Mouse (Mus musculus): Measurements from ENCODE around the gene Spon1. TPM values are rescaled to one million over a fixed set of nuclear protein-coding genes. Genes with fewer than 3 reads are reported as not detected.

Spon1 gene
- polyA plus RNA-seq, 1 experiment from 2014 or later = 64.3 TPM

DNA sequence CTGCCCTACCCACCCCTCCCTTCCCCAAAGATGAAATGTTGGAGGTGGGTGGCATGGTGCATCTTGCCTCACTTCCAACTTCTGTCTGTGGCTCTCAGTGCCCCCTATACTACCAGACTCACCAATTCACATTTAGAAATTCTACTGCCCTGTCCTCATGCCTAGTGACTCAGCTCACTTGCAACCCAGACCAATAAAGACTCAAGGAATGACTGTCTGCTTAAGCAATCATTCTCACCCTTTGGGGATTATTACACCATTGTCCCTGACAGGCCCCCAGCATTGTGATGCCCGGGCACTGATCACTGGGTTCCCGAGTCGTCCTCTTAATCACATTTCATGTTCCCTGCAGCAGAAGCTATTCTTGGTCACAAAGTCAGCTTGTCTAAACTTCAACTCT, 57.2 kb downstream of the Spon1 start:
- Histone ChIP-seq H3K4me1 (ENCODE audit: control insufficient read depth, insufficient read depth, low read depth, low read length) (peaks cover 8% of the 10 kb centered on the region), H3K9ac (ENCODE audit: low read depth, low read length) (no peak overlapping the region), H3K9me3 (ENCODE audit: control insufficient read depth, low read length) (no peaks in the 10 kb centered on the region), H3K36me3 (ENCODE audit: control insufficient read depth, insufficient read depth, low read length) (no peaks in the 10 kb centered on the region), H3K27me3 (replicated peaks; ENCODE audit: control insufficient read depth, insufficient read depth, low read length) (no peaks in the 10 kb centered on the region; the same call in 1 of the 2 replicates), H3K4me2 (ENCODE audit: low read length) (no peak overlapping the region), H3K27ac (ENCODE audit: low read depth, low read length) (no peak overlapping the region), H3K4me3 (ENCODE audit: low read length) (no peak overlapping the region)
- ATAC-seq = no peak
- 68% methylated on average over 3 of the region's 3 CpGs for WGBS

DNA sequence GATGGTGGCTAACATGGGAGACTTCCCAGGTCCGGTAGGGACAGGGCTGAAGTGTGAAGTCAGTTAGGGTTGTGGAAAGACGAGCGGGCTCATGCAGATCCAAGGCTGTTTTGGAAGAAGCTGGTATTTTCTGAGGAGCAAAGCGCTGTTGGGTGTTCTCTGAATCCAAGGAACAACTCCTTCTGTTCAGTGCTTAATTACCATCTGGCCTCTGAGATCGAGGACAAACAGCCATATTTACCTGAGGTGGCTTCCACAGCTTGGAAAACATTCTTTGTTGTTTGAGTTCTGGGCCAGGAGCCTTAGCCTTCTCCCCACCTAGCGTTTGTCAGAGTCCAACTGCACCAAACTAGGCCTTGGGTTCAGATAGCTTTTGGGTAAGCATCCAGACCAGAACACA, 58.9 kb downstream of the Spon1 start:
- Histone ChIP-seq H3K36me3 (ENCODE audit: control insufficient read depth, insufficient read depth, low read length) (no peaks in the 10 kb centered on the region), H3K9me3 (ENCODE audit: control insufficient read depth, low read length) (no peaks in the 10 kb centered on the region), H3K4me2 (ENCODE audit: low read length) (no peak overlapping the region), H3K27ac (ENCODE audit: low read depth, low read length) (no peak overlapping the region), H3K4me3 (ENCODE audit: low read length) (no peak overlapping the region), H3K9ac (ENCODE audit: low read depth, low read length) (no peak overlapping the region), H3K4me1 (ENCODE audit: control insufficient read depth, insufficient read depth, low read depth, low read length) (peaks cover 8% of the 10 kb centered on the region), H3K27me3 (replicated peaks; ENCODE audit: control insufficient read depth, insufficient read depth, low read length) (no peaks in the 10 kb centered on the region; the same call in 1 of the 2 replicates)
- no peak for ATAC-seq
- WGBS = 87% methylated on average over 6 of the region's 6 CpGs

DNA sequence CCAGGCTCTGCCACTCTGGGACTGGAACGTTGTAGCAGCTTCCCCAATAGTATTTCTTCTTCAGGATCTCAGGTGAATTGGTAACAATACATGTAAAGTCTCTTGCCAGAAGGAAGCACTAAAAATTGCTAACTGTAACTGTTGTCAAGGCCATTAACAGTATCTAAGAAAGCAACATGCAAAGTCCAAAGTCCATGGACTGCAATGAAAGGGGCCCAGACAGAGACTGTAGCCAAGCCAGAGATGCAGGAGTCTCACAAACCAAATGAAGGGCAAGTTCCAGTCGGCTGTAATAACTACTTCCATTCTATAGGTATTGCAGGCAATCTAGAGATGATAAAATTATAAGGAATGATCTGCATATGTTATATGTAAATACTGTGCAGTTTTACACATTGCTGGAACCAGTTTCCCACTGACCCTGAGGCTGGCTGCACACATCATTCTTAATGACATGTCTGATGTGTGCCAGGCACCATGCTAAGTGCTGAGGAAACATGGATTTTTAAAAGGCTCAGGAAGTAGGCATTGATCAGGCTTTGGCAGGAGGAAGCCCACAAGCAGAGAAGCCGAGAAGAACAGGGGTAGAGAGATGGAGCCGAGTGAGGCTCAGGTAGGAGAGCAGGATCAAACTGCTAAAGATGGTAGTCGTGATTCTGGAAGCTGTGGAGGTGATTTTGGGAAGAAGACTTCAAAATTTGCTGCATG, 59.9 kb downstream of the Spon1 start:
- Histone ChIP-seq H3K27me3 (replicated peaks; ENCODE audit: control insufficient read depth, insufficient read depth, low read length) (no peaks in the 10 kb centered on the region; the same call in 1 of the 2 replicates), H3K9me3 (ENCODE audit: control insufficient read depth, low read length) (no peaks in the 10 kb centered on the region), H3K27ac (ENCODE audit: low read depth, low read length) (no peak overlapping the region), H3K4me2 (ENCODE audit: low read length) (no peak overlapping the region), H3K4me1 (ENCODE audit: control insufficient read depth, insufficient read depth, low read depth, low read length) (peaks cover 8% of the 10 kb centered on the region), H3K9ac (ENCODE audit: low read depth, low read length) (no peak overlapping the region), H3K4me3 (ENCODE audit: low read length) (no peak overlapping the region), H3K36me3 (ENCODE audit: control insufficient read depth, insufficient read depth, low read length) (no peaks in the 10 kb centered on the region)
- WGBS = 47% methylated on average over 5 of the region's 5 CpGs
- no peak for ATAC-seq

DNA sequence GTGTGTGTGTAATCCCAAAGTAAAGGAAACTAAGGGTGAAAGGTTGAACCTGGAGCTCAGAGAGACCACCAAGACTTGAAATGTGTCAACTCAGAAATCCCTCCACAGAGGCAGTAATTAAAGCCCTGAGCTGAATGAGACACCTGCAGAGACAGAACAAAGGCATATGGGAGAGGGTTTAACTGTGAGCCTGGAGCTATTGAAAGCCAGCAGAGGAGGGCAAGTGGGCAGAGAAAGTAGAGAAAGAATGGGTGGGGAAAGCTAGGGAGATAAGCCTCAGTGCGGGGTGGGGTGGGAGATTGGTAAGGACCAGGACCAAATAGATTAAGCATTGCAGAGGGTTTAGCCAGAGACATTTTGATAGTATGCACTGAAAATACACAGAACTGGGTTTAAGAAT, 60.7 kb downstream of the Spon1 start:
- H3K4me1 ChIP-seq (ENCODE audit: control insufficient read depth, insufficient read depth, low read depth, low read length) = peaks cover 8% of the 10 kb centered on the region
- H3K27me3 ChIP-seq (replicated peaks; ENCODE audit: control insufficient read depth, insufficient read depth, low read length) = no peaks in the 10 kb centered on the region; the same call in 1 of the 2 replicates
- ATAC-seq = no peak
- no peak overlapping the region for H3K27ac ChIP-seq (ENCODE audit: low read depth, low read length)
- H3K9ac ChIP-seq (ENCODE audit: low read depth, low read length) = no peak overlapping the region
- H3K9me3 ChIP-seq (ENCODE audit: control insufficient read depth, low read length) = no peaks in the 10 kb centered on the region
- H3K4me2 ChIP-seq (ENCODE audit: low read length) = no peak overlapping the region
- no peaks in the 10 kb centered on the region for H3K36me3 ChIP-seq (ENCODE audit: control insufficient read depth, insufficient read depth, low read length)
- H3K4me3 ChIP-seq (ENCODE audit: low read length) = no peak overlapping the region
- WGBS = 26% methylated on average over 1 of the region's 1 CpGs

DNA sequence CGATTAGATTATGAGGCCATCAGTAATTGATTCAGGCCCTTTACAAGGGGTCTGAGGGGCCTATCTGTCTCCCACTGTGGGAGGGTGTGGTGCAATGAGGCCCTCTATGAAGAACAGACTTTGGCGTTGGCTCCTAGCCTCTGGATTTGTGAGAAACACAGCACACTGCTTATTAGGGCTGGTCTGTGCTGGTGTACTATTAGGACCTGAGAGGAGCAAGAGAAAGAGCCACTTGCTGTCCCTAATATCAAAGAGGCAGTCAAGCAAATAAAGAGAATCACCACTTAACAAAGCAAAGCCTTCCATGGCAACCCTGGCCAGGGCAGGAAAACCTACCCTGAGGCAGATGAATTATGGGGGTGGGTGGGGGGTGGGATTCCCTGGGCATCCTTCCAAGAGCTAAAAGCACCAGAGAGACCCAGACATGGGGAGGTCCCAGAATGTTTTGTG, 62.3 kb downstream of the Spon1 start:
- Histone ChIP-seq H3K4me2 (ENCODE audit: low read length) (no peak overlapping the region), H3K36me3 (ENCODE audit: control insufficient read depth, insufficient read depth, low read length) (no peaks in the 10 kb centered on the region), H3K9me3 (ENCODE audit: control insufficient read depth, low read length) (no peaks in the 10 kb centered on the region), H3K27ac (ENCODE audit: low read depth, low read length) (no peak overlapping the region), H3K4me1 (ENCODE audit: control insufficient read depth, insufficient read depth, low read depth, low read length) (peaks cover 8% of the 10 kb centered on the region), H3K27me3 (replicated peaks; ENCODE audit: control insufficient read depth, insufficient read depth, low read length) (no peaks in the 10 kb centered on the region; the same call in 1 of the 2 replicates), H3K4me3 (ENCODE audit: low read length) (no peak overlapping the region), H3K9ac (ENCODE audit: low read depth, low read length) (no peak overlapping the region)
- 13% methylated on average over 2 of the region's 2 CpGs for WGBS
- peak; percentile 90 for ATAC-seq

DNA sequence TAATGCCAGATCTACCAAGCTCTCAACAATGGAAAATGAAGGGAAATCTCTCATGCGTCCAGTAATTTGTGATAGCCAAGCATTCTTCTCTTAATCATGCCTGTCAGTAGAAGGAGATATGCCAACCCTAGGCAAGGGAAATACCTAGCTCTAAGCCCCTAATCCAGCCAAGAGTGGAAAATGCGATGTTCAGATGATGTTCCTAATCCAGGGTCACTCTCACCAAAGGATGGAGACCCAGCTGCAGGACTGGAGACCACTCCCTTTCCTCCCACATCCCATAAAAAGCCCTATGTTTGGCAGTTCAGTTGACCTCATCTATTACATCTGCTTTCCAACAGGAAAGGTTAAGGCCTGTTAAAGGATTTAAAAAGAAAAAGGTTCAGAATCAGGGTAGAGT, 62.8 kb downstream of the Spon1 start:
- no peak overlapping the region for H3K4me3 ChIP-seq (ENCODE audit: low read length)
- no peaks in the 10 kb centered on the region for H3K9me3 ChIP-seq (ENCODE audit: control insufficient read depth, low read length)
- no peak for ATAC-seq
- 33% methylated on average over 2 of the region's 2 CpGs for WGBS
- no peak overlapping the region for H3K4me2 ChIP-seq (ENCODE audit: low read length)
- no peak overlapping the region for H3K9ac ChIP-seq (ENCODE audit: low read depth, low read length)
- no peak overlapping the region for H3K27ac ChIP-seq (ENCODE audit: low read depth, low read length)
- no peaks in the 10 kb centered on the region; the same call in 1 of the 2 replicates for H3K27me3 ChIP-seq (replicated peaks; ENCODE audit: control insufficient read depth, insufficient read depth, low read length)
- peaks cover 8% of the 10 kb centered on the region for H3K4me1 ChIP-seq (ENCODE audit: control insufficient read depth, insufficient read depth, low read depth, low read length)
- H3K36me3 ChIP-seq (ENCODE audit: control insufficient read depth, insufficient read depth, low read length) = no peaks in the 10 kb centered on the region

DNA sequence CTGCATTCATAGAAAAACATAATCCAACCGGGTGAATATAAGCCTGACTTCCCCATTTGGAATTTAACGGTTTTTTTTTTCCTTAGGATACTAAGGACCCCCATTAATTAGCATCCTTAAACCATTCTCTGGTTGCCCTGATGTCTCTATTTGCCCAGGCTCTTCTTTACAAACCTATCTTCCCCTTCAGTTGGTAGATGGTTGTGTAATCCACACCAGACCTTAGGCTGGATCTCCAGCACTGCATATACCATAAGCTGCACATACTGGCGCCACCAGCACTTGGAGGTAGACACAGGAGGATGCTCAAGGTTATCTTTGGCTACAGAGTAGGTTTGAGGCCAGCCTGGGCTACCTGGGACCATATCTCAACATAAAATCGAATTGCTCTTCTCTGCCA, 71.4 kb downstream of the Spon1 start:
- no peaks in the 10 kb centered on the region for H3K36me3 ChIP-seq (ENCODE audit: control insufficient read depth, insufficient read depth, low read length)
- no peaks in the 10 kb centered on the region; the same call in 1 of the 2 replicates for H3K4me1 ChIP-seq (ENCODE audit: control insufficient read depth, insufficient read depth, low read depth, low read length)
- H3K27ac ChIP-seq (ENCODE audit: low read depth, low read length) = no peak overlapping the region
- no peak for ATAC-seq
- no peak overlapping the region for H3K4me3 ChIP-seq (ENCODE audit: low read length)
- H3K9me3 ChIP-seq (ENCODE audit: control insufficient read depth, low read length) = no peaks in the 10 kb centered on the region
- H3K27me3 ChIP-seq (replicated peaks; ENCODE audit: control insufficient read depth, insufficient read depth, low read length) = no peaks in the 10 kb centered on the region
- no peak overlapping the region for H3K9ac ChIP-seq (ENCODE audit: low read depth, low read length)
- no peak overlapping the region for H3K4me2 ChIP-seq (ENCODE audit: low read length)
- 89% methylated on average over 4 of the region's 4 CpGs for WGBS

DNA sequence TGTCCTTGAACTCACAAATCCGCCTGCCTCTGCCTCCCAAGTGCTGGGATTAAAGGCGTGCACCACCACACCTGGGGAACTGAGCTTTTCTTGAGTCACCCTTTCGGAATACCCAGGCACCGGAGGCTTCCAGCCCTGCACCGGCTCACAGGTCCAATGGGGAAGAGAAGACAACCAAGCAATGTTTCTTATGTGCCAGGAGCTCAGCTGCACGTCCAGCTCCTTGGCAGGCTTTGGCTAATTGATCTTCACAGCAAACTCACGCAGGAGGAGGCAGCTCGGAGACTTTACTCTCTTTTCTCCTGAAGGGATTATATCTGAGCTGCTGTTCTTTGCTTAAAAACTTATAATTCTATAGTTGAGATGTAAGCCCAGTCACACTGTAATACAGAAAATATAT, 73.6 kb downstream of the Spon1 start:
- Histone ChIP-seq H3K4me2 (ENCODE audit: low read length) (no peak overlapping the region), H3K36me3 (ENCODE audit: control insufficient read depth, insufficient read depth, low read length) (no peaks in the 10 kb centered on the region), H3K4me3 (ENCODE audit: low read length) (no peak overlapping the region), H3K4me1 (ENCODE audit: control insufficient read depth, insufficient read depth, low read depth, low read length) (no peaks in the 10 kb centered on the region; the same call in 1 of the 2 replicates), H3K27me3 (replicated peaks; ENCODE audit: control insufficient read depth, insufficient read depth, low read length) (no peaks in the 10 kb centered on the region), H3K9ac (ENCODE audit: low read depth, low read length) (no peak overlapping the region), H3K27ac (ENCODE audit: low read depth, low read length) (no peak overlapping the region), H3K9me3 (ENCODE audit: control insufficient read depth, low read length) (no peaks in the 10 kb centered on the region)
- no peak for ATAC-seq
- WGBS = 65% methylated on average over 8 of the region's 8 CpGs

DNA sequence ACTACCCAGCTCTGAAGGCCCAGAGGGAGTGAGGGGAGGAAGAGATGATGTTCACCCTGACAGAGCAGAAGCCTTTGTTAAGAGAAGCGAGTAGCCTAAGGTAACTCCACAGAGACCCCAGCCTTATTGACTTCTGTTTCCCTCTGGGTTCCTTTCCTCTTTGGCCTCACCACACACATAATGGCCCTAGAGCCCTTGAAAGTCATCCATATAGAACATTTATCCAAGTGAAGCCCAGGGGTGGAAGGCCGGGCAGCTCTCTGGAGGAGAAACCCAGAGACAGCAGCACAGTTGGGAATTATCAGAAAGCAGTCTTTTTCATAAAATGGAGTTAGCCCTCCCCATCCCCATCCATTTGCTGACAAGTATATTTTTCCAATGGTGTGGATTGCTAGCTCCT, 75.7 kb downstream of the Spon1 start:
- Histone ChIP-seq H3K9ac (ENCODE audit: low read depth, low read length) (no peak overlapping the region), H3K36me3 (ENCODE audit: control insufficient read depth, insufficient read depth, low read length) (no peaks in the 10 kb centered on the region), H3K27me3 (replicated peaks; ENCODE audit: control insufficient read depth, insufficient read depth, low read length) (no peaks in the 10 kb centered on the region), H3K9me3 (ENCODE audit: control insufficient read depth, low read length) (no peaks in the 10 kb centered on the region), H3K4me3 (ENCODE audit: low read length) (no peak overlapping the region), H3K4me2 (ENCODE audit: low read length) (no peak overlapping the region), H3K4me1 (ENCODE audit: control insufficient read depth, insufficient read depth, low read depth, low read length) (no peaks in the 10 kb centered on the region; the same call in 1 of the 2 replicates), H3K27ac (ENCODE audit: low read depth, low read length) (no peak overlapping the region)
- WGBS = 86% methylated on average over 2 of the region's 2 CpGs
- no peak for ATAC-seq

Measured in hindbrain, embryonic 16.5 days (tissue).